Comparison of ENCODE assay signal across 10 mouse cellular contexts in genomic region chr9:60757817-60758216, GRCm38 (mm10). TPM values are rescaled to one million over a fixed set of nuclear protein-coding genes. Genes with fewer than 3 reads are reported as not detected.
DNase-seq lines count a peak whose midpoint lies in the region; ATAC-seq lines count a peak whose summit lies in the region.
"Had no signal": no experiment of that assay in that cellular context is flagged by ENCODE, and none has a peak within 500 bp of the region (broad histone marks: within the 10 kb centered on the region; RNA-seq: fewer than 3 reads in every experiment).

No protein-coding gene starts in this region.

- no peaks in the 10 kb centered on the region for H3K9me3 ChIP-seq in lung, embryonic 16.5 days (ENCODE audit: control insufficient read depth, low read length)
- H3K9me3 ChIP-seq in intestine, embryonic 15.5 days: no peaks in the 10 kb centered on the region
- no peaks in the 10 kb centered on the region for H3K9me3 ChIP-seq in stomach, embryonic 14.5 days (ENCODE audit: control insufficient read depth, low read depth, low read length)
- H3K9me3 ChIP-seq: G1E had no signal

- H3K4me1 ChIP-seq in lung, embryonic 16.5 days (replicated peaks; ENCODE audit: control insufficient read depth, insufficient read depth, low read length): peaks cover 21% of the 10 kb centered on the region
- peaks cover 13% of the 10 kb centered on the region for H3K4me1 ChIP-seq in intestine, embryonic 15.5 days (replicated peaks)
- peaks cover 10% of the 10 kb centered on the region for H3K4me1 ChIP-seq in stomach, embryonic 14.5 days (ENCODE audit: control insufficient read depth, insufficient read depth, low read length)

- H3K9ac ChIP-seq in lung, embryonic 16.5 days (ENCODE audit: low read length): no peak overlapping the region
- no peak overlapping the region for H3K9ac ChIP-seq in intestine, embryonic 15.5 days
- H3K9ac ChIP-seq in stomach, embryonic 14.5 days (replicated peaks; ENCODE audit: low read depth, low read length): no peak overlapping the region

- no peak overlapping the region for H3K4me3 ChIP-seq in lung, embryonic 16.5 days (ENCODE audit: low read length)
- no peak overlapping the region for H3K4me3 ChIP-seq in intestine, embryonic 15.5 days (replicated peaks)
- H3K4me3 ChIP-seq in stomach, embryonic 14.5 days (ENCODE audit: low read depth, low read length): no peak overlapping the region
- H3K4me3 ChIP-seq: myocyte had no signal

- DNase-seq in lung, postnatal 36 days: no peak
- no peak for DNase-seq in adipocyte (ENCODE audit: low spot score)
- DNase-seq in right cerebral cortex, adult 18-20 months: no peak
- no peak for DNase-seq in ovary, postnatal 36 days (ENCODE audit: low spot score)

- no peaks in the 10 kb centered on the region for H3K36me3 ChIP-seq in lung, embryonic 16.5 days (ENCODE audit: control insufficient read depth, insufficient read depth, low read length)
- H3K36me3 ChIP-seq in intestine, embryonic 15.5 days: no peaks in the 10 kb centered on the region
- H3K36me3 ChIP-seq in stomach, embryonic 14.5 days (ENCODE audit: control insufficient read depth, insufficient read depth, low read length): no peaks in the 10 kb centered on the region
- H3K36me3 ChIP-seq: G1E had no signal

- peak; percentile 46 for ATAC-seq in lung, embryonic 16.5 days (ENCODE audit: low read depth)
- peak; percentile 68 for ATAC-seq in granulocyte monocyte progenitor cell, adult 5-6 weeks (replicated peaks; ENCODE audit: poor library complexity, severe bottlenecking)
- peak; percentile 46; the same call in 1 of the 2 replicates for ATAC-seq in intestine, embryonic 15.5 days
- peak; percentile 37; the same call in 1 of the 2 replicates for ATAC-seq in stomach, embryonic 14.5 days (ENCODE audit: insufficient number of reproducible peaks, insufficient read depth, low FRiP score, low read depth)

- peak overlapping the region; percentile 65 for H3K27ac ChIP-seq in lung, embryonic 16.5 days (ENCODE audit: low read length)
- H3K27ac ChIP-seq in intestine, embryonic 15.5 days: peak overlapping the region; percentile 37
- H3K27ac ChIP-seq in stomach, embryonic 14.5 days (ENCODE audit: low read length): no peak overlapping the region

- WGBS in lung, embryonic 16.5 days: 9% methylated on average over 5 of the region's 5 CpGs
- WGBS in intestine, embryonic 15.5 days: 13% methylated on average over 5 of the region's 5 CpGs
- WGBS in stomach, embryonic 14.5 days: 12% methylated on average over 5 of the region's 5 CpGs

- no peaks in the 10 kb centered on the region for H3K27me3 ChIP-seq in lung, embryonic 16.5 days (ENCODE audit: control insufficient read depth, insufficient read depth, low read depth, low read length)
- H3K27me3 ChIP-seq in intestine, embryonic 15.5 days (replicated peaks): no peaks in the 10 kb centered on the region
- H3K27me3 ChIP-seq in stomach, embryonic 14.5 days (ENCODE audit: control insufficient read depth, insufficient read depth, low read length): no peaks in the 10 kb centered on the region

- no peak overlapping the region for H3K4me2 ChIP-seq in lung, embryonic 16.5 days (ENCODE audit: low read depth, low read length)
- H3K4me2 ChIP-seq in intestine, embryonic 15.5 days (replicated peaks): no peak overlapping the region
- no peak overlapping the region for H3K4me2 ChIP-seq in stomach, embryonic 14.5 days (replicated peaks; ENCODE audit: low read depth, low read length)

RNA-seq across cellular contexts. Expression of gene Uaca, which starts 36.5 kb away (rescaled TPM):
- polyA plus RNA-seq in lung, embryonic 16.5 days (2015; fragmentation: Nextera tagmentation; extraction: Ambion mirVana): 30.9 and 33.3 TPM in 2 replicates
- total RNA-seq in granulocyte monocyte progenitor cell, adult 5-6 weeks (2014; fragmentation: Nextera tagmentation): 0.79 and 1.2 TPM in 2 replicates
- 2.1 and 2.2 TPM in 2 replicates for total RNA-seq in granulocyte monocyte progenitor cell, adult 5-6 weeks (2017)
- 56.3 and 58.8 TPM in 2 replicates for polyA plus RNA-seq in intestine, embryonic 15.5 days (2015; fragmentation: Nextera tagmentation; extraction: Ambion mirVana)
- 12.5 and 20.6 TPM in 2 replicates for polyA plus RNA-seq in stomach, embryonic 14.5 days (2014; fragmentation: Nextera tagmentation; extraction: Ambion mirVana)
- polyA plus RNA-seq: G1E had no signal

RNA-seq across cellular contexts. Expression of gene Larp6, which starts 45.0 kb away (rescaled TPM):
- polyA plus RNA-seq in lung, embryonic 16.5 days (2015; fragmentation: Nextera tagmentation; extraction: Ambion mirVana): 1.2 and 1.3 TPM in 2 replicates
- total RNA-seq in granulocyte monocyte progenitor cell, adult 5-6 weeks (2014; fragmentation: Nextera tagmentation): not detected in 2 replicates
- total RNA-seq in granulocyte monocyte progenitor cell, adult 5-6 weeks (2017): not detected in 2 replicates
- polyA plus RNA-seq in intestine, embryonic 15.5 days (2015; fragmentation: Nextera tagmentation; extraction: Ambion mirVana): 1.6 and 1.8 TPM in 2 replicates
- polyA plus RNA-seq in stomach, embryonic 14.5 days (2014; fragmentation: Nextera tagmentation; extraction: Ambion mirVana): 2.2 and 2.7 TPM in 2 replicates
- total RNA-seq: G1E had no signal
- polyA plus RNA-seq: G1E had no signal
